Mouse (Mus musculus) limb, embryonic 12.5 days (tissue): ENCODE results near the gene Pitpna. TPM values are rescaled to one million over a fixed set of nuclear protein-coding genes. Genes with fewer than 3 reads are reported as not detected.

Experiments used
- ATAC-seq: fragments of 200-750 bp; cut with Nextera tagmentation; 2 replicates; pipeline ENCODE4 v1.8.0; 2017; ENCODE audit warnings: low read depth, moderate TSS enrichment; ENCODE audit not compliant: insufficient number of reproducible peaks, insufficient read depth, low FRiP score, low TSS enrichment
- H3K27ac ChIP-seq: fragments of 300-500 bp; sonication (generic); 2 replicates; pipeline ENCODE4 v1.5.1; 2016; ENCODE audit warnings: mild to moderate bottlenecking, moderate library complexity
- H3K27me3 ChIP-seq: fragments of 300-500 bp; sonication (generic); 2 replicates; pipeline ENCODE4 v1.6.1; 2016; ENCODE audit warnings: mild to moderate bottlenecking, moderate library complexity
- H3K36me3 ChIP-seq: fragments of 300-500 bp; sonication (generic); 2 replicates; pipeline ENCODE4 v1.6.1; 2016; ENCODE audit warnings: mild to moderate bottlenecking, moderate library complexity
- H3K4me1 ChIP-seq: fragments of 300-500 bp; sonication (generic); replicated peaks from 2 replicates; pipeline ENCODE4 v1.6.1; 2016
- H3K4me2 ChIP-seq: fragments of 300-500 bp; sonication (generic); 2 replicates; pipeline ENCODE4 v1.6.1; 2016; ENCODE audit warnings: mild to moderate bottlenecking, moderate library complexity
- H3K4me3 ChIP-seq: fragments of 300-500 bp; sonication (generic); replicated peaks from 2 replicates; pipeline ENCODE4 v1.5.1; 2016; ENCODE audit warnings: mild to moderate bottlenecking
- H3K9ac ChIP-seq: fragments of 300-500 bp; sonication (generic); replicated peaks from 2 replicates; pipeline ENCODE4 v1.6.1; 2016; ENCODE audit warnings: mild to moderate bottlenecking, moderate library complexity
- H3K9me3 ChIP-seq: fragments of 300-500 bp; sonication (generic); 2 replicates; pipeline ENCODE4 v1.6.1; 2016; ENCODE audit warnings: mild to moderate bottlenecking, moderate library complexity
- WGBS: fragments of 180-500 bp; shearing (Covaris S2); methylation state at CpG from one replicate; pipeline ENCODE4 v1.1.7; 2016; 5-methylcytosine and 5-hydroxymethylcytosine counted together
- polyA plus RNA-seq: library from polyadenylated mRNA; unstranded; fragments of >200 nt; fragmentation: Nextera tagmentation; extraction: Ambion mirVana; gene quantifications from 2 replicates; pipeline ENCODE4 v1.2.1, GENCODE M21; 2016

Pitpna gene
- polyA plus RNA-seq, 1 experiment from 2014 or later = 80.8 TPM

GRCm38 (mm10) chr11:75620136-75620780 lies 32.4 kb downstream of the Pitpna start:
- no peak overlapping the region for H3K27ac ChIP-seq
- H3K9ac ChIP-seq = no peak overlapping the region
- H3K9me3 ChIP-seq = no peaks in the 10 kb centered on the region
- ATAC-seq = no peak
- WGBS = 92% methylated on average over 12 of the region's 12 CpGs
- H3K4me3 ChIP-seq = no peak overlapping the region
- H3K36me3 ChIP-seq = peaks cover 78% of the 10 kb centered on the region
- H3K4me2 ChIP-seq = no peak overlapping the region
- no peaks in the 10 kb centered on the region for H3K27me3 ChIP-seq
- no peaks in the 10 kb centered on the region for H3K4me1 ChIP-seq

- no peak overlapping the region for H3K27ac ChIP-seq
Measured at GRCm38 (mm10) chr11:75621426-75621825, 33.5 kb downstream of the Pitpna start.

GRCm38 (mm10) chr11:75622588-75623329 lies 34.9 kb downstream of the Pitpna start:
- Histone ChIP-seq H3K4me1 (no peaks in the 10 kb centered on the region), H3K4me3 (no peak overlapping the region), H3K27ac (no peak overlapping the region), H3K27me3 (no peaks in the 10 kb centered on the region), H3K9ac (no peak overlapping the region), H3K9me3 (no peaks in the 10 kb centered on the region), H3K36me3 (peaks cover 85% of the 10 kb centered on the region), H3K4me2 (no peak overlapping the region)
- ATAC-seq = no peak
- WGBS = 85% methylated on average over 2 of the region's 2 CpGs

More at GRCm38 (mm10) chr11:75621426-75621825, 33.5 kb downstream of the Pitpna start:
- WGBS = 92% methylated on average over 2 of the region's 2 CpGs
- Histone ChIP-seq H3K9me3 (no peaks in the 10 kb centered on the region), H3K27me3 (no peaks in the 10 kb centered on the region), H3K4me3 (no peak overlapping the region), H3K4me2 (no peak overlapping the region), H3K36me3 (peaks cover 83% of the 10 kb centered on the region), H3K9ac (no peak overlapping the region), H3K4me1 (no peaks in the 10 kb centered on the region)
- no peak for ATAC-seq

- Histone ChIP-seq H3K36me3 (peaks cover 82% of the 10 kb centered on the region), H3K9ac (no peak overlapping the region), H3K4me3 (no peak overlapping the region), H3K27ac (no peak overlapping the region), H3K27me3 (no peaks in the 10 kb centered on the region), H3K4me1 (no peaks in the 10 kb centered on the region), H3K4me2 (no peak overlapping the region), H3K9me3 (no peaks in the 10 kb centered on the region)
- WGBS = 71% methylated on average over 2 of the region's 2 CpGs
- no peak for ATAC-seq
Measured at GRCm38 (mm10) chr11:75624102-75624554, 36.2 kb downstream of the Pitpna start.

GRCm38 (mm10) chr11:75625820-75626219 lies 37.9 kb downstream of the Pitpna start:
- WGBS = 92% methylated on average over 4 of the region's 4 CpGs

GRCm38 (mm10) chr11:75630098-75630497 lies 42.2 kb downstream of the Pitpna start:
- WGBS = 22% methylated on average over 5 of the region's 5 CpGs
- H3K36me3 ChIP-seq = peaks cover 32% of the 10 kb centered on the region
- no peaks in the 10 kb centered on the region for H3K9me3 ChIP-seq
- peak overlapping the region; percentile 78 for H3K27ac ChIP-seq
- no peak for ATAC-seq
- peak overlapping the region; percentile 64; the same call in 1 of the 2 replicates for H3K9ac ChIP-seq
- no peaks in the 10 kb centered on the region for H3K27me3 ChIP-seq
- peak overlapping the region; percentile 70 for H3K4me3 ChIP-seq
- peaks cover 20% of the 10 kb centered on the region; the same call in 1 of the 2 replicates for H3K4me1 ChIP-seq
- H3K4me2 ChIP-seq = peak overlapping the region; percentile 81

More at GRCm38 (mm10) chr11:75625820-75626219, 37.9 kb downstream of the Pitpna start:
- Histone ChIP-seq H3K4me1 (peaks cover 8% of the 10 kb centered on the region; the same call in 1 of the 2 replicates), H3K4me3 (no peak overlapping the region), H3K36me3 (peaks cover 65% of the 10 kb centered on the region), H3K4me2 (no peak overlapping the region), H3K27me3 (no peaks in the 10 kb centered on the region), H3K27ac (no peak overlapping the region), H3K9me3 (no peaks in the 10 kb centered on the region), H3K9ac (no peak overlapping the region)
- no peak for ATAC-seq

GRCm38 (mm10) chr11:75630645-75631229 lies 42.8 kb downstream of the Pitpna start, which contains the start of gene Inpp5k:
Gene Inpp5k, plus strand, starts transcription at chr11:75630988.
- under 1% methylated on average over 53 of the region's 53 CpGs for WGBS
- Histone ChIP-seq H3K4me2 (peak within 1 kb of the TSS; percentile 81), H3K4me1 (peaks cover 20% of the 10 kb centered on the region), H3K27ac (peak within 1 kb of the TSS; percentile 78), H3K9me3 (no peaks in the 10 kb centered on the region), H3K4me3 (peak within 1 kb of the TSS; percentile 70), H3K9ac (peak within 1 kb of the TSS; percentile 64), H3K27me3 (no peaks in the 10 kb centered on the region), H3K36me3 (peaks cover 29% of the 10 kb centered on the region)
- peak; percentile 99 for ATAC-seq

GRCm38 (mm10) chr11:75631561-75632225 lies 43.8 kb downstream of the Pitpna start:
- H3K4me1 ChIP-seq = peaks cover 20% of the 10 kb centered on the region
- 14% methylated on average over 13 of the region's 13 CpGs for WGBS
- peak overlapping the region; percentile 57 for H3K9ac ChIP-seq
- H3K27ac ChIP-seq = no peak overlapping the region
- no peaks in the 10 kb centered on the region for H3K27me3 ChIP-seq
- ATAC-seq = no peak
- peak overlapping the region; percentile 81 for H3K4me2 ChIP-seq
- no peaks in the 10 kb centered on the region for H3K9me3 ChIP-seq
- H3K36me3 ChIP-seq = peaks cover 19% of the 10 kb centered on the region
- H3K4me3 ChIP-seq = peak overlapping the region; percentile 70

- Histone ChIP-seq H3K9me3 (no peaks in the 10 kb centered on the region), H3K36me3 (peaks cover 17% of the 10 kb centered on the region), H3K27ac (no peak overlapping the region), H3K4me2 (no peak overlapping the region), H3K4me3 (no peak overlapping the region), H3K9ac (no peak overlapping the region), H3K27me3 (no peaks in the 10 kb centered on the region), H3K4me1 (peaks cover 20% of the 10 kb centered on the region)
- ATAC-seq = no peak
- WGBS = 90% methylated on average over 5 of the region's 5 CpGs
Measured at GRCm38 (mm10) chr11:75632921-75633320, 45.0 kb downstream of the Pitpna start.

- peaks cover 20% of the 10 kb centered on the region for H3K36me3 ChIP-seq
- WGBS = 77% methylated on average over 3 of the region's 3 CpGs
- H3K4me2 ChIP-seq = no peak overlapping the region
- no peak overlapping the region for H3K4me3 ChIP-seq
- H3K27ac ChIP-seq = no peak overlapping the region
- no peaks in the 10 kb centered on the region for H3K9me3 ChIP-seq
- no peaks in the 10 kb centered on the region for H3K27me3 ChIP-seq
- peaks cover 16% of the 10 kb centered on the region for H3K4me1 ChIP-seq
- no peak for ATAC-seq
- H3K9ac ChIP-seq = no peak overlapping the region
Measured at GRCm38 (mm10) chr11:75634801-75635200, 46.9 kb downstream of the Pitpna start.

- H3K27ac ChIP-seq = 0 out of 2 replicates have a peak overlapping the region, but pooled peaks have one; percentile 12
- H3K4me1 ChIP-seq = peaks cover 12% of the 10 kb centered on the region
- no peaks in the 10 kb centered on the region for H3K27me3 ChIP-seq
- no peaks in the 10 kb centered on the region for H3K9me3 ChIP-seq
- no peak overlapping the region for H3K4me3 ChIP-seq
- WGBS = 60% methylated on average over 11 of the region's 11 CpGs
- no peak overlapping the region for H3K4me2 ChIP-seq
- peaks cover 22% of the 10 kb centered on the region for H3K36me3 ChIP-seq
- H3K9ac ChIP-seq = no peak overlapping the region
- no peak for ATAC-seq
Measured at GRCm38 (mm10) chr11:75635315-75635714, 47.4 kb downstream of the Pitpna start.
